Mouse (Mus musculus) left cerebral cortex, postnatal 25 days (tissue): ENCODE results near the gene Stk39. TPM values are rescaled to one million over a fixed set of nuclear protein-coding genes. Genes with fewer than 3 reads are reported as not detected.

Source experiments
- DNase-seq, 2 experiments: peaks; one replicate each; pipeline ENCODE4 v3.0.0; 2022; ENCODE audit warnings: low spot score in 2 of 2, mixed read lengths in 1 of 2
- intact Hi-C: fragments of 180-260 bp; cut with DNase I; formaldehyde crosslinking; loops from one replicate; pipeline ENCODE4 v1.15.1; 2025
- total RNA-seq, 2 experiments: library from RNA; stranded (reverse); gene quantifications; 2 replicates each; pipeline ENCODE4 v1.2.3; 2021

The Stk39 gene
- total RNA-seq, result 10 to 100 TPM; 67.1 to 72.0 TPM

- peak; percentile 51 to 70 for DNase-seq
- intact Hi-C loops, result loop anchor here (2.0 kb wide), 2 partner anchors 89 to 105 kb away; no protein-coding TSS in a partner anchor
Observed at GRCm38 (mm10) chr2:68471759-68472550, at the start of gene Stk39. Gene Stk39, minus strand, starts transcription at chr2:68472268.

- intact Hi-C loops, result no loop called here
Observed at GRCm38 (mm10) chr2:68515409-68515808, 43.3 kb upstream of the Stk39 start.

GRCm38 (mm10) chr2:68503202-68503601, 31.1 kb upstream of the Stk39 start:
- intact Hi-C loops, result no loop called here

More at GRCm38 (mm10) chr2:68515409-68515808, 43.3 kb upstream of the Stk39 start:
- no peak for DNase-seq

GRCm38 (mm10) chr2:68502734-68503133, 30.7 kb upstream of the Stk39 start:
- no peak for DNase-seq
- intact Hi-C loops, result no loop called here

More at GRCm38 (mm10) chr2:68503202-68503601, 31.1 kb upstream of the Stk39 start:
- no peak for DNase-seq

GRCm38 (mm10) chr2:68502236-68502635, 30.2 kb upstream of the Stk39 start:
- no peak for DNase-seq

GRCm38 (mm10) chr2:68486275-68486674, 14.2 kb upstream of the Stk39 start:
- intact Hi-C loops, result no loop called here
- no peak for DNase-seq

More at GRCm38 (mm10) chr2:68502236-68502635, 30.2 kb upstream of the Stk39 start:
- intact Hi-C loops, result no loop called here

- no peak for DNase-seq
- intact Hi-C loops, result no loop called here
Observed at GRCm38 (mm10) chr2:68485141-68485540, 13.1 kb upstream of the Stk39 start.

- DNase-seq, result no peak
- intact Hi-C loops, result no loop called here
Observed at GRCm38 (mm10) chr2:68482896-68483295, 10.8 kb upstream of the Stk39 start.

GRCm38 (mm10) chr2:68479823-68480222, 7.8 kb upstream of the Stk39 start:
- intact Hi-C loops, result no loop called here
- no peak for DNase-seq

GRCm38 (mm10) chr2:68472921-68473320, 853 bp upstream of the Stk39 start:
- no peak for DNase-seq
- intact Hi-C loops, result loop anchor here (2.0 kb wide), 1 partner anchor 88 kb away; no protein-coding TSS in a partner anchor

GRCm38 (mm10) chr2:68472551-68472910, 463 bp upstream of the Stk39 start:
- intact Hi-C loops, result loop anchor here (2.0 kb wide), 1 partner anchor 88 kb away; no protein-coding TSS in a partner anchor

GRCm38 (mm10) chr2:68470891-68471758, 943 bp downstream of the Stk39 start:
- peak; percentile 62 to 63 for DNase-seq
- intact Hi-C loops, result loop anchor here (2.0 kb wide), 1 partner anchor 104 kb away; no protein-coding TSS in a partner anchor

More at GRCm38 (mm10) chr2:68472551-68472910, 463 bp upstream of the Stk39 start:
- DNase-seq, result no peak

- intact Hi-C loops, result loop anchor here (5.0 kb wide), 1 partner anchor 52 kb away; no protein-coding TSS in a partner anchor
- no peak for DNase-seq
Observed at GRCm38 (mm10) chr2:68469491-68469890, 2.6 kb downstream of the Stk39 start.

GRCm38 (mm10) chr2:68468698-68469097, 3.4 kb downstream of the Stk39 start:
- intact Hi-C loops, result loop anchor here (5.0 kb wide), 1 partner anchor 51 kb away; no protein-coding TSS in a partner anchor
- no peak for DNase-seq

GRCm38 (mm10) chr2:68468259-68468658, 3.8 kb downstream of the Stk39 start:
- intact Hi-C loops, result loop anchor here (5.0 kb wide), 1 partner anchor 51 kb away; no protein-coding TSS in a partner anchor
- no peak for DNase-seq

- DNase-seq, result no peak
- intact Hi-C loops, result loop anchor here (5.0 kb wide), 1 partner anchor 50 kb away; no protein-coding TSS in a partner anchor
Observed at GRCm38 (mm10) chr2:68467085-68467978, 4.7 kb downstream of the Stk39 start.

GRCm38 (mm10) chr2:68466124-68467070, 5.7 kb downstream of the Stk39 start:
- intact Hi-C loops, result loop anchor here (5.0 kb wide), 1 partner anchor 49 kb away; no protein-coding TSS in a partner anchor
- DNase-seq, result no peak
